Mouse (Mus musculus): ENCODE data around the gene Gzmf. TPM values are rescaled to one million over a fixed set of nuclear protein-coding genes. Genes with fewer than 3 reads are reported as not detected.

The Gzmf gene
- polyA plus RNA-seq (2017; shearing (Covaris generic)), result not detected

DNA sequence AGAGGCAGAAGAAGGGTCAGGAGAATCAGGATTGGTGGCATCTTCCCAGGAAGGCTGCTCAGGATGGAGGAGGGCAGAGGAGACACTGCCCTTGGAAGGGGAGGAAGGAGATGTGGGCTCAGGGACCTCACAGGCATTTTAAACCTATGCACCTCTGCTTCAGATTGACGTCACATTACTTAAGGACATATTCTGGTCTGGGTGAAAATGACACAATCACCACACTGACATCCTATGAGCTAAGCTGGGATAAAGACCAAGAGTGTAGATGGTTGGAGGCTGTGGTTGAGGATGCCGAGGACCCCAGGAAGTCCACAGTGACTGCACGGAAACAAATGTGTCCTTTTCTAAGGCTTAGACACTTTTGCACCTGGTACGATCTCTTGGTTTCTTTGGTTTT, at the start of gene Gzmf:
Gzmf (minus strand) TSS at position 101 of the 400 bp plus-strand sequence.

GRCm38 (mm10) chr14:56234556-56234955, 23.3 kb upstream of the Gzmf start, which contains the start of gene Gzmc:
TSS of gene Gzmc (minus strand) at chr14:56234656.

GRCm38 (mm10) chr14:56174499-56174898, 36.7 kb downstream of the Gzmf start, which contains the start of gene Gzmn:
TSS of gene Gzmn (minus strand) at chr14:56174599.

DNA sequence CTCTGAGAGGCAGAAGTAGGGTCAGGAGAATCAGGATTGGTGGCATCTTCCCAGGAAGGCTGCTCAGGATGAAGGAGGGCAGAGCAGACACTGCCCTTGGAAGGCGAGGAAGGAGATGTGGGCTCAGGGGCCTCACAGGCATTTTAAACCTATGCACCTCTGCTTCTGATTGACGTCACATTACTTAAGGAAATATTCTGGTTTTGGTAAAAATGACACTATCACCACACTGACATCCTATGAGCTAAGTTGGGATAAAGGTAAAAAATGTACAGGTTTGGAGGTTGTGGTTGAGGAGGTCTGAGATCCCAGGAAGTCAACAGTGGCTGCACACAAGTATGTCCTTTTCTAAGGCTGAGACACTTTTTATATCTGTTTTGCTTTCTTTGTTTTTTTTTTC, 51.7 kb downstream of the Gzmf start, which contains the start of gene Gzmg:
Gzmg (minus strand) TSS at position 101 of the 400 bp plus-strand sequence.

Other genes starting within 250 kb of the Gzmf start
- gene Mcpt1, start 193.4 kb downstream of the Gzmf start, polyA plus RNA-seq (2017; shearing (Covaris generic)), result not detected
- under 1 TPM in 1 of 2 experiments, not detected in 1; 0.32 TPM for gene Mcpt9, start 180.9 kb downstream of the Gzmf start, polyA plus RNA-seq (2017; shearing (Covaris generic))
- gene Mcpt2, start 169.4 kb downstream of the Gzmf start, polyA plus RNA-seq (2017; shearing (Covaris generic)), result not detected
- not detected for gene Mcpt4, start 149.1 kb downstream of the Gzmf start, polyA plus RNA-seq (2017; shearing (Covaris generic))
- under 1 TPM; 0.19 to 0.58 TPM for gene Mcpt8, start 126.1 kb downstream of the Gzmf start, polyA plus RNA-seq (2017; shearing (Covaris generic))
- under 1 TPM in 1 of 2 experiments, not detected in 1; 0.54 TPM for gene Ctsg, start 108.8 kb downstream of the Gzmf start, polyA plus RNA-seq (2017; shearing (Covaris generic))
- under 1 TPM in 1 of 2 experiments, not detected in 1; 0.18 TPM for gene Gzme, start 90.8 kb downstream of the Gzmf start, polyA plus RNA-seq (2017; shearing (Covaris generic))
- under 1 TPM in 1 of 2 experiments, not detected in 1; 0.29 TPM for gene Gzmd, start 78.8 kb downstream of the Gzmf start, polyA plus RNA-seq (2017; shearing (Covaris generic))
- not detected for gene Gzmg, start 51.8 kb downstream of the Gzmf start, polyA plus RNA-seq (2017; shearing (Covaris generic))
- gene Gzmn, start 36.8 kb downstream of the Gzmf start, polyA plus RNA-seq (2017; shearing (Covaris generic)), result not detected
- gene Gzmc, start 23.2 kb upstream of the Gzmf start, polyA plus RNA-seq (2017; shearing (Covaris generic)), result 1 to 10 TPM; 4.9 to 7.4 TPM
- gene Gzmb, start 50.8 kb upstream of the Gzmf start, polyA plus RNA-seq (2017; shearing (Covaris generic)), result 10 to 100 TPM in 1 of 2 experiments, 1 to 10 TPM in 1; 4.9 to 17.7 TPM
- under 1 TPM; 0.24 to 0.33 TPM for gene Atp12a, start 153.7 kb upstream of the Gzmf start, polyA plus RNA-seq (2017; shearing (Covaris generic))
- gene Rnf17, start 191.2 kb upstream of the Gzmf start, polyA plus RNA-seq (2017; shearing (Covaris generic)), result under 1 TPM; 0.35 to 0.54 TPM

Data from inflammation-experienced regulatory T-cells (primary cell).